Mouse (Mus musculus): ENCODE results near the gene Ctnna2. TPM values are rescaled to one million over a fixed set of nuclear protein-coding genes. Genes with fewer than 3 reads are reported as not detected.

Gene Ctnna2
- total RNA-seq (2023) = not detected

GRCm38 (mm10) chr6:77979241-77979961 is at the start of gene Ctnna2:
Gene Ctnna2 (minus strand): TSS chr6:77979699.

GRCm38 (mm10) chr6:77242601-77243406 is 736.7 kb downstream of the Ctnna2 start, which contains the start of gene Lrrtm1:
Gene Lrrtm1 (plus strand): TSS chr6:77242689.

Data from neutrophil, adult 59 days (primary cell).